In the genomic region with DNA sequence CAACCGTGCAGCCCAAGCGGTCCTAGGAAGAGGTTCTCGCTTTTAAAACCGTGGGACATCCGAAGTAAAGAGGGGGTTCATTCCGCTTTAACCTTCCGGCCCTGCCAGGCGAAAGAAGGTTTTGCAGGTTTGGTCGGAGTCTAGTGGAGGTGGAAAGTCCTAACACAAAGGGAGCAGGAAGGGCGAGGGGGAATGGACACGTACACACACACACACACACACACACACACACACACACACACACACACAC, we compare ENCODE assay signal across 9 mouse cellular contexts. TPM values are rescaled to one million over a fixed set of nuclear protein-coding genes. Genes with fewer than 3 reads are reported as not detected.
DNase-seq lines count a peak whose midpoint lies in the region; ATAC-seq lines count a peak whose summit lies in the region.
"Had no signal": no experiment of that assay in that cellular context is flagged by ENCODE, and none has a peak within 500 bp of the region (broad histone marks: within the 10 kb centered on the region; RNA-seq: fewer than 3 reads in every experiment).

No protein-coding gene starts in this region.

- H3K27ac ChIP-seq in heart, embryonic 15.5 days: no peak overlapping the region
- no peak overlapping the region for H3K27ac ChIP-seq in neural tube, embryonic 13.5 days (replicated peaks)
- H3K27ac ChIP-seq in hindbrain, embryonic 14.5 days: no peak overlapping the region

- H3K27me3 ChIP-seq in heart, embryonic 15.5 days: peaks cover 95% of the 10 kb centered on the region
- H3K27me3 ChIP-seq in neural tube, embryonic 13.5 days: peaks cover 100% of the 10 kb centered on the region
- peaks cover 95% of the 10 kb centered on the region for H3K27me3 ChIP-seq in hindbrain, embryonic 14.5 days (ENCODE audit: control insufficient read depth, insufficient read depth, low read length)

- 20% methylated on average over 11 of the region's 11 CpGs for WGBS in heart, embryonic 15.5 days
- 8% methylated on average over 11 of the region's 11 CpGs for WGBS in neural tube, embryonic 13.5 days
- 8% methylated on average over 11 of the region's 11 CpGs for WGBS in hindbrain, embryonic 14.5 days

- no peak for DNase-seq in heart, adult 11 months
- no peak for DNase-seq in neural tube, embryonic 10.5 days (ENCODE audit: extremely low spot score, low spot score)
- DNase-seq in hindbrain, embryonic 14.5 days (ENCODE audit: low spot score): no peak
- DNase-seq in right cerebral cortex, postnatal 14 days: no peak
- no peak for DNase-seq in c-Kit-positive CD71-positive TER-119-positive erythroid progenitor cells, embryonic 14.5 days (ENCODE audit: low spot score)
- DNase-seq: kidney, postnatal 25 days; liver, postnatal 0 days had no signal

- H3K4me2 ChIP-seq in heart, embryonic 15.5 days: no peak overlapping the region
- H3K4me2 ChIP-seq in neural tube, embryonic 13.5 days: peak overlapping the region; percentile 33
- peak overlapping the region; percentile 45 for H3K4me2 ChIP-seq in hindbrain, embryonic 14.5 days (replicated peaks)

- H3K9ac ChIP-seq in heart, embryonic 15.5 days: no peak overlapping the region
- no peak overlapping the region for H3K9ac ChIP-seq in neural tube, embryonic 13.5 days
- no peak overlapping the region for H3K9ac ChIP-seq in hindbrain, embryonic 14.5 days
- H3K9ac ChIP-seq: liver, postnatal 0 days had no signal

- H3K36me3 ChIP-seq in heart, embryonic 15.5 days: no peaks in the 10 kb centered on the region
- H3K36me3 ChIP-seq in neural tube, embryonic 13.5 days: no peaks in the 10 kb centered on the region
- no peaks in the 10 kb centered on the region for H3K36me3 ChIP-seq in hindbrain, embryonic 14.5 days (replicated peaks; ENCODE audit: control insufficient read depth, insufficient read depth)

- no peaks in the 10 kb centered on the region for H3K9me3 ChIP-seq in heart, embryonic 15.5 days (replicated peaks)
- H3K9me3 ChIP-seq in neural tube, embryonic 13.5 days: no peaks in the 10 kb centered on the region
- no peaks in the 10 kb centered on the region for H3K9me3 ChIP-seq in hindbrain, embryonic 14.5 days (ENCODE audit: control insufficient read depth, low read length)

- H3K4me3 ChIP-seq in heart, embryonic 15.5 days: peak overlapping the region; percentile 28; the same call in 1 of the 2 replicates
- no peak overlapping the region for H3K4me3 ChIP-seq in neural tube, embryonic 13.5 days
- H3K4me3 ChIP-seq in hindbrain, embryonic 14.5 days (replicated peaks; ENCODE audit: low read length): no peak overlapping the region

- ATAC-seq in heart, embryonic 15.5 days (replicated peaks; ENCODE audit: insufficient number of reproducible peaks, insufficient read depth, low FRiP score, low read depth): no peak
- ATAC-seq in neural tube, embryonic 13.5 days (ENCODE audit: low read depth): no peak
- no peak for ATAC-seq in hindbrain, embryonic 14.5 days (ENCODE audit: low FRiP score)
- ATAC-seq: liver, postnatal 0 days had no signal

- H3K4me1 ChIP-seq in heart, embryonic 15.5 days (replicated peaks): peaks cover 54% of the 10 kb centered on the region
- H3K4me1 ChIP-seq in neural tube, embryonic 13.5 days (replicated peaks): peaks cover 71% of the 10 kb centered on the region
- H3K4me1 ChIP-seq in hindbrain, embryonic 14.5 days (replicated peaks; ENCODE audit: control insufficient read depth, insufficient read depth, low read length): peaks cover 45% of the 10 kb centered on the region

RNA-seq across cellular contexts. Expression of a gene that starts 14.7 kb away (rescaled TPM):
- polyA plus RNA-seq in heart, embryonic 15.5 days (2015; fragmentation: Nextera tagmentation; extraction: Ambion mirVana): 15.0 and 20.8 TPM in 2 replicates
- 28.7 and 34.4 TPM in 2 replicates for polyA plus RNA-seq in neural tube, embryonic 13.5 days (2015; fragmentation: Nextera tagmentation; extraction: Ambion mirVana)
- 78.8 and 82.4 TPM in 2 replicates for polyA plus RNA-seq in hindbrain, embryonic 14.5 days (2014; fragmentation: Nextera tagmentation; extraction: Ambion mirVana)

RNA-seq across cellular contexts. Expression of a gene that starts 37.2 kb away (rescaled TPM):
- polyA plus RNA-seq in heart, embryonic 15.5 days (2015; fragmentation: Nextera tagmentation; extraction: Ambion mirVana): 5.8 and 6.4 TPM in 2 replicates
- 12.3 and 12.8 TPM in 2 replicates for polyA plus RNA-seq in neural tube, embryonic 13.5 days (2015; fragmentation: Nextera tagmentation; extraction: Ambion mirVana)
- 13.5 and 14.6 TPM in 2 replicates for polyA plus RNA-seq in hindbrain, embryonic 14.5 days (2014; fragmentation: Nextera tagmentation; extraction: Ambion mirVana)

RNA-seq across cellular contexts. Expression of a gene that starts 45.9 kb away (rescaled TPM):
- polyA plus RNA-seq in heart, embryonic 15.5 days (2015; fragmentation: Nextera tagmentation; extraction: Ambion mirVana): 45.3 and 46.5 TPM in 2 replicates
- 35.1 and 39.8 TPM in 2 replicates for polyA plus RNA-seq in neural tube, embryonic 13.5 days (2015; fragmentation: Nextera tagmentation; extraction: Ambion mirVana)
- polyA plus RNA-seq in hindbrain, embryonic 14.5 days (2014; fragmentation: Nextera tagmentation; extraction: Ambion mirVana): 35.0 and 37.4 TPM in 2 replicates

RNA-seq across cellular contexts. Expression of a gene that starts 55.0 kb away (rescaled TPM):
- 107 and 123 TPM in 2 replicates for polyA plus RNA-seq in heart, embryonic 15.5 days (2015; fragmentation: Nextera tagmentation; extraction: Ambion mirVana)
- polyA plus RNA-seq in neural tube, embryonic 13.5 days (2015; fragmentation: Nextera tagmentation; extraction: Ambion mirVana): 69.9 and 74.2 TPM in 2 replicates
- 75.7 and 81.1 TPM in 2 replicates for polyA plus RNA-seq in hindbrain, embryonic 14.5 days (2014; fragmentation: Nextera tagmentation; extraction: Ambion mirVana)
